Mouse (Mus musculus) hematopoietic stem cell, adult 5-6 weeks (primary cell): ENCODE results near the gene Stat1. TPM values are rescaled to one million over a fixed set of nuclear protein-coding genes. Genes with fewer than 3 reads are reported as not detected.
A peak's percentile ranks its signal among the peaks of the same experiment; 100 is the strongest.

Source experiments
- ATAC-seq, 2 experiments: fragments of 125-278 bp in 1 of 2; replicated peaks in 1 of 2; 2 replicates each; pipeline ENCODE4 v1.8.0; 2016 to 2017; ENCODE audit warnings: inconsistent platforms in 2 of 2, mild to moderate bottlenecking in 2 of 2, moderate number of reproducible peaks in 2 of 2, low read depth in 1 of 2, moderate TSS enrichment in 1 of 2; ENCODE audit not compliant: low FRiP score in 2 of 2, poor library complexity in 2 of 2, severe bottlenecking in 2 of 2, insufficient read depth in 1 of 2, low TSS enrichment in 1 of 2
- total RNA-seq: library from RNA; stranded (forward); fragments of 172-1452, 232-1000 nt; gene quantifications from 2 replicates; pipeline ENCODE4 v1.2.3, GENCODE M21; 2017

Stat1 gene
- total RNA-seq, 1 experiment from 2014 or later: 123 TPM

GRCm38 (mm10) chr1:52121052-52121451 lies 1.8 kb downstream of the Stat1 start:
- ATAC-seq: no peak

- ATAC-seq: no peak; a peak in 1 of 4 replicates
Measured at GRCm38 (mm10) chr1:52124818-52125217, 5.6 kb downstream of the Stat1 start.

- ATAC-seq: no peak
Measured at GRCm38 (mm10) chr1:52127350-52127749, 8.1 kb downstream of the Stat1 start.

GRCm38 (mm10) chr1:52129794-52130193 lies 10.6 kb downstream of the Stat1 start:
- ATAC-seq: peak; percentile 49 to 86; a peak in 2 of 4 replicates

GRCm38 (mm10) chr1:52131787-52132377 lies 12.6 kb downstream of the Stat1 start:
- ATAC-seq: no peak

GRCm38 (mm10) chr1:52133254-52133653 lies 14.0 kb downstream of the Stat1 start:
- no peak for ATAC-seq

GRCm38 (mm10) chr1:52137292-52137691 lies 18.1 kb downstream of the Stat1 start:
- no peak for ATAC-seq

GRCm38 (mm10) chr1:52140534-52140933 lies 21.3 kb downstream of the Stat1 start:
- ATAC-seq: no peak

- ATAC-seq: peak in 1 of 2 experiments; percentile 44; a peak in 1 of 4 replicates
Measured at GRCm38 (mm10) chr1:52141482-52141881, 22.2 kb downstream of the Stat1 start.

GRCm38 (mm10) chr1:52142117-52142516 lies 22.9 kb downstream of the Stat1 start:
- ATAC-seq: no peak

GRCm38 (mm10) chr1:52143191-52143590 lies 24.0 kb downstream of the Stat1 start:
- no peak for ATAC-seq

- no peak for ATAC-seq
Measured at GRCm38 (mm10) chr1:52143596-52144156, 24.4 kb downstream of the Stat1 start.

- ATAC-seq: no peak
Measured at GRCm38 (mm10) chr1:52144907-52145306, 25.7 kb downstream of the Stat1 start.

GRCm38 (mm10) chr1:52146214-52146970 lies 27.2 kb downstream of the Stat1 start:
- peak; percentile 55 to 75 for ATAC-seq

- ATAC-seq: no peak
Measured at GRCm38 (mm10) chr1:52147431-52147830, 28.2 kb downstream of the Stat1 start.

GRCm38 (mm10) chr1:52148178-52148577 lies 28.9 kb downstream of the Stat1 start:
- ATAC-seq: no peak

- ATAC-seq: no peak
Measured at GRCm38 (mm10) chr1:52148696-52149095, 29.5 kb downstream of the Stat1 start.

GRCm38 (mm10) chr1:52149934-52150346 lies 30.7 kb downstream of the Stat1 start:
- ATAC-seq: peak; percentile 26 to 34; a peak in 2 of 4 replicates
